Mouse (Mus musculus) heart, postnatal 25 days (tissue): ENCODE data around the gene Ckap5. TPM values are rescaled to one million over a fixed set of nuclear protein-coding genes. Genes with fewer than 3 reads are reported as not detected.

Experiments
- DNase-seq: peaks from one replicate; pipeline ENCODE4 v3.0.0; 2022; ENCODE audit warnings: low spot score
- intact Hi-C: fragments of 180-260 bp; cut with DNase I; formaldehyde crosslinking; loops from one replicate; pipeline ENCODE4 v1.15.1; 2025
- total RNA-seq, 2 experiments: library from RNA; stranded (reverse); gene quantifications; 2 replicates each; pipeline ENCODE4 v1.2.3; 2021

The Ckap5 gene
- total RNA-seq, 2 experiments from 2014 or later: 45.0 to 49.6 TPM

DNA sequence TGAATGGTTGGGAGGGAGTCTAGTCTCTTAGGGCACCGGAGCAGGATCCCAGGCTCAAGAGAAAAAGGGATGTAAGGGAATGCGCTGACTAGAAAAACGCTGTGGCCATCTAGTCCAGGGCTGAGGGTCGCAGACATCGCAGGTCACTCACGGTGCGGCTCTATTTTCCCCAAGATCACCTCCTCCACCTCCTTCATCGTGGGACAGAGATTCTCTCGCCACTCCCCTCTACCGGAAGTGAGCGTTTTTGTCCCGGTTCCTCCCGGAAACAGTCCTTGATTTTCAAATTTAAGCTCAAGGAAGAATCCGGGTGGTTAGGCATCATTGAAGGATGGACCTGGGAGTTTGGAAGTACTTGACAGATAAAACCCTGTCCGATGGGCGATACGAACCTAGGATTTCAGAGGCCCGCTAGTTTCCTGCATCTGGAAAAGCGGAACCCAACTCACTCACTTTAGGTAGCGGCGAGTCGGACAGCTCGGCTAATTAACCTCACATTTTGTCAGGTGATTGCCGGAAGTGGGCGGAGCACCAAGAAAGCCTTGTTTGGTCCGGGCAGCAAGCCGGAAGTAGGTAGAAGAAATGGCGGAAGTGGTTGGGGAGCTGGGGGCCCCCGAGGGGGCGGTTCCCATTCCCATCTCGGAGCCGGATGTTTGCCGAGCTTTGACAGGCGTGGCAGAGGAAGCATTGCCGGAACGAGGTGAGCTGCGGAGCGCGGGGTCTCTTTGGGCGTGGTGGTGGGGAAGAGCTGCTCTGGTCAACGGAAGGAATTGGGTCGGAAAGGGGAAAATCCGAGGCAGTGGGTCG is 123.2 kb downstream of the Ckap5 start, which contains the start of the genes Zfp408 and Arhgap1:
Gene Zfp408 (minus strand): TSS at position 239 of the 807 bp plus-strand sequence.
Gene Arhgap1 (plus strand): TSS at position 308 of the 807 bp plus-strand sequence.
- intact Hi-C loops: no loop called here

DNA sequence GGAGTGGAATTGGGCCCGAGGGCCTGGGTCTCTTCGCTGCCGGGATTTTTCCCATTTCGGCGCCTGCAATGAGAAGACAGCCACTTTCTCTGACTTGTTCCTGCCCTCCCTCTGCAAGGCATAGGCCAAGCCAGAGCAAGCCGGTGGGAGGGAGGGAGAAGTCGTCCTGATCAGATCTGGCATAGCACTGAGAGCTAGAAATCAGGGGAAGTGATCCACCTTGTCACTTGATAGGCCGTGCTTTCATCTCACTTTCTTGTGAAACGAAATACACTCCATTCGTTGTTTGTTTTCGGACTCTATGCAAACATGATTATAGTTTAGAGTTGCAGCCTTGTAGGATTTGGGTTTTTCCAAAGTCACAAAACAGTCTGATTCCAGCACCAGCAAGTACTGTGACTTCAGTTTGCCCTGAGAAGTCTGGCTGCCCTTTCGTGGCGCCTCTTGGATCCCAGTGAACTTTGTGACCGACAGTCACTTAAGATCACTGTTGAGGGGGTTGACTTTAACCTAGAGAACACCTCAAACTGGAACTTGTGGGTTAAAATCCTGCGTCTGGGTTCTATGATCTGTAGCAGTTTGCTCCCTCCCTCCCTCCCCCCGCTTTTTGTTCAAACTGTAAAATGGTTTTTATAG is 123.9 kb downstream of the Ckap5 start:
- DNase-seq: no peak
- intact Hi-C loops: no loop called here

More for the DNA sequence above, 123.2 kb downstream of the Ckap5 start, which contains the start of the genes Zfp408 and Arhgap1:
- DNase-seq: peak; percentile 92

DNA sequence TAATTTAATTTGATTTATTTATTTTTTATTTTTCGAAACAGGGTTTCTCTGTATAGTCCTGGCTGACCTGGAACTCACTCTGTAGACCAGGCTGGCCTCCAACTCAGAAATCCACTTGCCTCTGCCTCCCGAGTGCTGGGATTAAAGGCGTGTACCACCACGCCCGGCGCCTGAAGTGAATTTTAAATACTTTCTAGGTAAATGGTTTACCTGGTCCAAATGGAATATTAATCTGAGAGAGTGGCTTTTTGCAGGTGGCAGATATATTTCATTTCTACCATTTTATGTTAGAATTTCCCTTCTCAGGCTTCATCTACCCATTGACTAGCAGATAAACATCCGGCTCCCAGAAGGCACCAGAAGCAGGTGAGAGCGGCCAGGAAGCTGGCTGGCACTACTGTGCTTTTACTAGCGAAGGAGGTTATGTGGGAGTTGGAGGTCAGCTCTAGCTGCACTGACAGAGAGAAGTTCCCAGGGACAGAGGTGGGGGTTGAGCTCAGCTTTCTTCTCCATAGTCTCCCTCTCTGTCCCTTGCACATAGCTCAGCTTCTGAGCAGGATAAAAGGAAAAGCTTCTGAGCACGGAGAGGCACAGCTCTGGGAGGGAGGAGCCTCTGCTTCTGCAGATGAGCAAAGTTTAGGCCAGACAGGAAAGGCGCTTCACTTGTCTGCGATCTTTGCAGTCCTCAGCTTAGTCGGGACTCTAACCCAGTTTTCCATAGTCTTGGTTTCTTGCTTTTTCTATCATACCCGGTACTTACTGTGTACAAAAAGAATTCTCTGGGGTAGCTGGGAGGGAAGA is 125.1 kb downstream of the Ckap5 start:
- intact Hi-C loops: no loop called here
- no peak for DNase-seq

DNA sequence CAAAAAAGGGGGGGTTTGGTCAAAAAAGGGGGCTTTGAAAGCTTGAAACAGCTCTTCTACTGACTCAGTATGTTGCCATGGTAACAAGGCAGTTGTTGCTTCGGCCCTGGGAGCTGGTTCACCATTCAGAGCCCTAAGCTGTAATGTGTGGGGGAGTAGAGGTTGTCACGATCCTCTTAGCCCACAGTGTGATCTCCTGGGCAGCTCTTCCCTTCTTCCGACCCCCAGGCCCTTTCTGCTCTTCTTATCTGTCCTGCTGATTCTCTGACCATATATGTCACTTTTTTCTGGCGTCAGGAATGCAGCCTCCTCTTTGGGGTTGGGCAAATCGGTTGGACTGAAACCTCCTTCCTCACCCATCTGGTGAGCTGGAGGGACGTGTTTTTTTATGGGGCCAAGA is 126.3 kb downstream of the Ckap5 start:
- intact Hi-C loops: no loop called here
- DNase-seq: no peak

DNA sequence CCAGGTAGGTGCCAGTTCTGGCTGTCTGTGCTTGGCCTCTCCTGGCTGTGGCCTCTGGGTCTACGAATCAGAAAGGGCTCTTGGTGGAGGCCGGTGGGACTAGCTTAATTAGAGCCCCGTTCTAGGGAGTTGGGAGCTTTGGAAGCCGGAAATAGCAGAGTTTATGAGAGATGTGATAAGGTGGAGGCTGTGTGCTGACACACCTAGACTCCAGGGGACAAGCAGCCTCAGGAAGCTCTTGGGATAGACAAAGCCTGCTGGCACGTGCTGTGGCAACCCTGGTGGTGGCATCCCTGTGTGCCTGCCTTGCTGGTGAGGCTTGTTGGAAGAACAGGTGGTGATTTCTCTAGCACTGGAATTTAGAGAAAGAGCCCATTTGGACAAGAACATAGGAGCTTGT is 128.8 kb downstream of the Ckap5 start:
- intact Hi-C loops: no loop called here
- no peak for DNase-seq

DNA sequence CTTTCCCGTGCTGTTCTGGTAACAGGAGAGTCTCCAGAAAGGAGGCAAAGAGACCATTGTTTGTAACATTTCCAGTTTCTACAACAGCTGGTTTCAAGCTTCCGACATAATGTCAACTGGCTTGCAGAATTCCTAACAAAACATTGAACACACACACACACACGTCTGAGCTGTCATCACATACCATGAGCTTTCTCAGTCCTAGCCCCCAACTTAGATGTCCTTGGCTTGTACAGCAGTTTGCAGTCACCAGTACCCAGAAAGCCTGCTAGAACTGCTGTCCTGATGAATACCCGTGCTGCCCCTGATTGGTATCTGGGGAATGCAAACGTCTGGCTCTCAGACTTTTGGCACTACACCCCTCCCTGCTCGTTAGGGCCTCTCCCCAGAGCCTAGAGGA is 129.3 kb downstream of the Ckap5 start:
- intact Hi-C loops: no loop called here
- DNase-seq: no peak

DNA sequence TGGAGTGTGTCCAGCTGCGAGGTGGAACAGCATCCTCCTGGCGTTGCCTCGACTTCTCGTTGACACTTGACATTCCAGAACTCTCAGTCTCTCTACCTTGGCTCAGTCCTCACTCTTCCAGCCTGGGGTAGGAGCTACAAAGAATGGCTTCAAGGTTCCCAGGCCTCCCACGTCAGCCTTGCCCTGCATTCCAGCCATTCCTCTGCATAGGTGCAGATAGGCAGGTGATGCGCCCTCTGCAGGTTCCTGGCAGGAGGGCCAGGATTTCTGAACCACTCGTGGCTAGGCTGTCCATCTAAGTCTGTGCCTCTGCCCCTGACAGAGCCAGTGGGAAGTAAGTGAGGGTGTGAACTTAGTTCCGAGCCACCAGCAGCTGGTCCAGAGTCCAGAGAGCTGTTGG is 130.2 kb downstream of the Ckap5 start:
- no peak for DNase-seq
- intact Hi-C loops: no loop called here

DNA sequence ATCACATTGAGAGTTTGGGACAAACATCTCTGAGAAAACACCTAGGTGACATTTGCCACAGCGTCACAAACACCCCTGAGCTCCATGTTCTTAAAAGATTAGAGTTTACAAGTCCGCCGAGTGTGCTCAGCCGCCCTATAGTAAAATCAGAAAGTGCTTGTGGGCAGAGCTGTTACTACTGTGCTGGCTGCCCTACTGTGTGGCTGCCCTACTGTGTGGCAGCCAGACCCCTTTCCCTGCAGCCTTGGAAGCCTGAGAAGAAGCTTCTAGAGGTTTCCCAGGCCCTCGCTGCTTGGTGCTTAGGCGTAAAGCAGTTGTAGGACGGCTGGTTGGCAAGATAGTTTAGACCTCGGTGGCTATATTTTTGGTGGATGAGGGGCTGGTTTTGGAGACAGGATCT is 133.1 kb downstream of the Ckap5 start:
- intact Hi-C loops: no loop called here
- DNase-seq: no peak

DNA sequence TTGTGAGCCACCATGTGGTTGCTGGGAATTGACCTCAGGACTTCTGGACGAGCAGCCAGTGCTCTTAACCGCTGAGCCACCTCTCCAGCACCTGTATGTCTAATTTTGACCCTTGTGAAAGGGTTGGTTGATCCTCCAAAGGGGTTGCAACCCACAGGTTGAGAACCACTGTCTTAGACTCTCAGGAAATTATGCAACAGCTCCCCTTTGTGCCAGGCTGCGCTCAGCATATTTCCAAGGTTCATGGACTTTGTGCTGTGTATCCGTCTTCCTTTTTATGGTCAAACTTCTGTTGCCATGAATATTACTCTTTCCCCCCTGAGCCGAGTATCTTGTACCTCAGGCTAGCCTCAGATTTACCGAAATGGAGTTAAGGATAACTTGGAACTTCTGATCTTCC is 134.4 kb downstream of the Ckap5 start:
- no peak for DNase-seq
- intact Hi-C loops: no loop called here

DNA sequence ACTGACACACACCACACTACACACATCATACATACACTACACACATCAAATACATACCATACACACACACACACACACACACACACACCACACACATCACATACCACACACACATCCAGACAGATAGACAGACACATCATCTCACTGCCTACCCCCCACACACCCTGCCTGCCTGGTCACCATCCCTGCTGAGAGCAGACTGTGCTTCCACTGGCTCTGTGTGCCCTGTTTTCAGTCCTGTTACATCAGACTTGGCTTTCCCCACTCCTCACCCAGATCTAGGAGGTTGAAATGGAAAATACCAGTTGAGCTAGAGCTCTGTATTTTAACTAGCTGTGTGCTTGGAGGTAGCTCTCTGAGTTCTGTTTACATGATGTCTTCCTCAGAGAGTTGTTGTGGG is 138.2 kb downstream of the Ckap5 start:
- no peak for DNase-seq
- intact Hi-C loops: no loop called here

DNA sequence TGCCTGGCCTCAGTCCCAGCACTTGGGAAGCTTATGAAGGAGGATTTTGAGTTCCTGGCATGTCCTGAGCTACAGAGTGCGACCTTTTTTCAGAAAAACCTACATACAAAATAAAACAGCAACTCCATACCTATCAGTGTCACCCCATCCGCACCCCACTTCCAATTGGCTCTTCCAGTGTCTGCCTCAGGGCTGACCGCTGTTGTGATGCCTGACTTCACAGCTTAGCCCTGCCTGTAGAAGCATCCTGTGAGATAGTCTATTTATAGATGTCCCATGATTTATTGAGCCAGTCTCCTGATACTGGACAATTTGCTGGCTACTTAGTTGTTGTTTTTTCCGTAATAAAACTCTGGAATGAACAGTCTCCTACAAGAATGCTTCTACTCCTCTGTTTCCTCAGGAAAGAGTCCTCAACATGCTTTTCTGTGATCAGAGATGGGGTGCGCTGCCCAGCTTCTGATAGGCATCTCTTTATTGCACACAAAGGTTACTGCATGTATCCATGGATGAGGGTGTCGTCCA is 139.9 kb downstream of the Ckap5 start:
- DNase-seq: no peak
- intact Hi-C loops: no loop called here

DNA sequence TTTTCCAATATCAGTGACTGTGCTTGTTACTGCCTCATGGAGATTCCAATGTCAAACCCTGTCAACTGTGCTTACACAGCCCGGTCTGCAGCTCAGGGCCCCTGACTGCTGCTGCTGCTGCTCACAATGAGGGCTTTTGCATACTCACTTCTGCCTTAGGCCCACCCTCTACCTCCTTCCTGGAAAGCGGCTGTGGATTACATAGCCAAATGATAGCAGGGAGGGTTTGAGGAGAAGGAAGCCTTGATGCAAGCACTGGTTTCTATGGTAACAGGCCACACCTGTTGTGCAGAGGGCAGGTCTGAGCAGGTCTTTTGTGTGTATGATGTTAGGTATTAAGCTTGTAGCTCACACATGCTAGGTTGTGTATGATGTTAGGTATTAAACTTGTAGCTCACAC is 141.2 kb downstream of the Ckap5 start:
- intact Hi-C loops: no loop called here
- DNase-seq: no peak

DNA sequence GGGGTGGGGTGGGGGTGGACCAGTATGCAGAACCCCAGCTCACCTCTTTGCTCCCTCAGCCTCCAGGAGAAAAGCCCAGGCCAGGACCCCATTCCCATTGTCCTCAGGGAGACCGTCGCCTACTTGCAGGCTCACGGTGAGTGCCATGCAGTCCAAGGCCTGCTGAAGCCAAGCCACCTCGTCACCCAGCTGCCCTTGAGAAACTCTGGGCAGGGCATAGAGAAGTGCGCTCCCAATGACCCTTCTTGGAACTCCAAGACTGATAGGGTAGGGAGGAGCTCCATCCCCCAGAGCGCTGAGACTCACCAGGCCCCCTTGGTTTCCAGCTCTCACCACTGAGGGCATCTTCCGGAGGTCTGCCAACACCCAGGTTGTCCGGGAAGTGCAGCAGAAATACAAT is 142.8 kb downstream of the Ckap5 start:
- intact Hi-C loops: no loop called here
- no peak for DNase-seq

DNA sequence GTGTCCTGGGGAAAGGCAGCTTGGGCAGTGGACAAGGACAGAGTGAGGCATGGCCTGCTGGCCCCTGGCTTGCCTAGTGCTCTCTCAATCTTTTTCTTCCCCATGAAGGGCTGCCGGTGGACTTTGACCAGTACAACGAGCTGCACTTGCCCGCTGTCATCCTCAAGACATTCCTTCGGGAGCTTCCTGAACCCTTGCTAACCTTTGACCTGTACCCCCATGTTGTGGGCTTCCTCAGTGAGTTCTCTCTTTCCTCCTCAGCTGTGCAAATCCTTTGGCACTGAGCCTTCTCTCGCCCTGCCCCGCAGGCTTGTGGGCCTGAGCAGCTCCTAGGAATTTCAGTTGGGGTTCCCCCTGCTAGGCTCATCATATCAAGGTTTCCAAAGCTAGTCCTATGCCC is 143.5 kb downstream of the Ckap5 start:
- DNase-seq: no peak
- intact Hi-C loops: no loop called here

Other genes with a start within 250 kb of the Ckap5 start
- gene 1110051M20Rik, start 82.1 kb upstream of the Ckap5 start, total RNA-seq: 10 to 100 TPM in 1 of 2 experiments, 1 to 10 TPM in 1; 7.0 to 14.0 TPM
- 10 to 100 TPM in 1 of 2 experiments, 1 to 10 TPM in 1; 9.7 to 12.0 TPM for gene Lrp4, start 69.3 kb upstream of the Ckap5 start, total RNA-seq
- not detected for gene F2, start 109.7 kb downstream of the Ckap5 start, total RNA-seq
- gene Zfp408, start 123.0 kb downstream of the Ckap5 start, total RNA-seq: 1 to 10 TPM; 5.2 to 5.7 TPM
- 10 to 100 TPM; 24.7 to 27.7 TPM for gene Arhgap1, start 123.1 kb downstream of the Ckap5 start, total RNA-seq
- gene Atg13, start 183.8 kb downstream of the Ckap5 start, total RNA-seq: 10 to 100 TPM; 39.2 to 48.4 TPM
- gene Harbi1, start 184.1 kb downstream of the Ckap5 start, total RNA-seq: 1 to 10 TPM; 5.9 to 6.2 TPM
- 10 to 100 TPM; 14.5 to 16.8 TPM for gene Ambra1, start 203.4 kb downstream of the Ckap5 start, total RNA-seq